ENCODE assay signal across 8 mouse cellular contexts in genomic region chr7:126535766-126536165, GRCm38 (mm10). TPM values are rescaled to one million over a fixed set of nuclear protein-coding genes. Genes with fewer than 3 reads are reported as not detected.
DNase-seq lines count a peak whose midpoint lies in the region; ATAC-seq and TF ChIP-seq lines count a peak whose summit lies in the region.

No protein-coding gene starts in this region.

- H3K36me3 ChIP-seq in forebrain, embryonic 12.5 days (replicated peaks) = no peaks in the 10 kb centered on the region
- H3K36me3 ChIP-seq in intestine, postnatal 0 days (ENCODE audit: control insufficient read depth, insufficient read depth) = no peaks in the 10 kb centered on the region

- H3K9me3 ChIP-seq in forebrain, embryonic 12.5 days = no peaks in the 10 kb centered on the region
- H3K9me3 ChIP-seq in intestine, postnatal 0 days (ENCODE audit: control insufficient read depth) = no peaks in the 10 kb centered on the region

- H3K4me1 ChIP-seq in forebrain, embryonic 12.5 days = no peaks in the 10 kb centered on the region
- H3K4me1 ChIP-seq in intestine, postnatal 0 days (replicated peaks; ENCODE audit: control insufficient read depth, insufficient read depth, low read length) = no peaks in the 10 kb centered on the region

- peaks cover 23% of the 10 kb centered on the region for H3K27me3 ChIP-seq in forebrain, embryonic 12.5 days
- H3K27me3 ChIP-seq in intestine, postnatal 0 days (replicated peaks; ENCODE audit: control insufficient read depth, insufficient read depth, low read length) = peaks cover 10% of the 10 kb centered on the region

- ATAC-seq in forebrain, embryonic 12.5 days (ENCODE audit: low FRiP score) = no peak
- ATAC-seq in intestine, postnatal 0 days = no peak
- ATAC-seq in megakaryocyte progenitor cell, adult 5-6 weeks (replicated peaks; ENCODE audit: poor library complexity) = peak; percentile 78
- ATAC-seq in frontal cortex, adult (ENCODE audit: low TSS enrichment) = no peak; the same call in 1 of the 2 replicates

- H3K9ac ChIP-seq in forebrain, embryonic 12.5 days = peak overlapping the region; percentile 68
- peak overlapping the region; percentile 22; the same call in 1 of the 2 replicates for H3K9ac ChIP-seq in intestine, postnatal 0 days (ENCODE audit: low read depth, low read length)

- WGBS in forebrain, embryonic 12.5 days = 2% methylated on average over 28 of the region's 28 CpGs
- 2% methylated on average over 28 of the region's 28 CpGs for WGBS in intestine, postnatal 0 days

- TF ChIP-seq CTCF in intestine, postnatal 0 days (IDR thresholded peaks at IDR 0.05; ENCODE audit: low read depth) = no peak

- peak overlapping the region; percentile 42 for H3K4me3 ChIP-seq in forebrain, embryonic 12.5 days (replicated peaks)
- H3K4me3 ChIP-seq in intestine, postnatal 0 days (ENCODE audit: low read depth, low read length) = peak overlapping the region; percentile 40

- DNase-seq in cerebellum, adult 18-20 months = peak; percentile 16 to 19
- no peak for DNase-seq in cerebellum, adult 11 months
- peak; percentile 16 for DNase-seq in MEL-GATA-1-ER (ENCODE audit: extremely low read depth, low read depth)
- DNase-seq in frontal cortex, postnatal 10 days (ENCODE audit: low spot score in 2 of 2) = no peak

- H3K27ac ChIP-seq in forebrain, embryonic 12.5 days = no peak overlapping the region
- H3K27ac ChIP-seq in intestine, postnatal 0 days (ENCODE audit: low read depth, low read length) = no peak overlapping the region

- peak overlapping the region; percentile 72 for H3K4me2 ChIP-seq in forebrain, embryonic 12.5 days
- peak overlapping the region; percentile 76 for H3K4me2 ChIP-seq in intestine, postnatal 0 days (replicated peaks; ENCODE audit: low read depth)

RNA-seq across cellular contexts. Expression of gene Eif3c, which starts 30.4 kb away (rescaled TPM):
- 213 and 225 TPM in 2 replicates for polyA plus RNA-seq in forebrain, embryonic 12.5 days (2016; fragmentation: Nextera tagmentation; extraction: Ambion mirVana)
- 141 and 150 TPM in 2 replicates for polyA plus RNA-seq in intestine, postnatal 0 days (2015; fragmentation: Nextera tagmentation; extraction: Ambion mirVana)
- 198 and 210 TPM in 2 replicates for total RNA-seq in megakaryocyte progenitor cell, adult 5-6 weeks (2015)
- 226 and 261 TPM in 2 replicates for total RNA-seq in megakaryocyte progenitor cell, adult 5-6 weeks (2017)

RNA-seq across cellular contexts. Expression of gene Atxn2l, which starts 32.5 kb away (rescaled TPM):
- 76.6 and 92.6 TPM in 2 replicates for polyA plus RNA-seq in forebrain, embryonic 12.5 days (2016; fragmentation: Nextera tagmentation; extraction: Ambion mirVana)
- polyA plus RNA-seq in intestine, postnatal 0 days (2015; fragmentation: Nextera tagmentation; extraction: Ambion mirVana) = 19.4 and 22.0 TPM in 2 replicates
- total RNA-seq in megakaryocyte progenitor cell, adult 5-6 weeks (2015) = 86.9 and 88.6 TPM in 2 replicates
- 29.0 and 29.5 TPM in 2 replicates for total RNA-seq in megakaryocyte progenitor cell, adult 5-6 weeks (2017)

RNA-seq across cellular contexts. Expression of gene Tufm, which starts 48.6 kb away (rescaled TPM):
- polyA plus RNA-seq in forebrain, embryonic 12.5 days (2016; fragmentation: Nextera tagmentation; extraction: Ambion mirVana) = 113 and 119 TPM in 2 replicates
- 70.3 and 76.5 TPM in 2 replicates for polyA plus RNA-seq in intestine, postnatal 0 days (2015; fragmentation: Nextera tagmentation; extraction: Ambion mirVana)
- 89.9 and 97.9 TPM in 2 replicates for total RNA-seq in megakaryocyte progenitor cell, adult 5-6 weeks (2015)
- total RNA-seq in megakaryocyte progenitor cell, adult 5-6 weeks (2017) = 85.6 and 89.2 TPM in 2 replicates

RNA-seq across cellular contexts. Expression of gene Apobr, which starts 49.0 kb away (rescaled TPM):
- 0.31 and 0.52 TPM in 2 replicates for polyA plus RNA-seq in forebrain, embryonic 12.5 days (2016; fragmentation: Nextera tagmentation; extraction: Ambion mirVana)
- 0.44 and 0.57 TPM in 2 replicates for polyA plus RNA-seq in intestine, postnatal 0 days (2015; fragmentation: Nextera tagmentation; extraction: Ambion mirVana)
- 1.1 and 1.9 TPM in 2 replicates for total RNA-seq in megakaryocyte progenitor cell, adult 5-6 weeks (2015)
- total RNA-seq in megakaryocyte progenitor cell, adult 5-6 weeks (2017) = 4.2 and 4.9 TPM in 2 replicates

RNA-seq across cellular contexts. Expression of gene Cln3, which starts 49.9 kb away (rescaled TPM):
- polyA plus RNA-seq in forebrain, embryonic 12.5 days (2016; fragmentation: Nextera tagmentation; extraction: Ambion mirVana) = 27.5 and 32.7 TPM in 2 replicates
- polyA plus RNA-seq in intestine, postnatal 0 days (2015; fragmentation: Nextera tagmentation; extraction: Ambion mirVana) = 62.9 and 66.6 TPM in 2 replicates
- total RNA-seq in megakaryocyte progenitor cell, adult 5-6 weeks (2015) = 33.0 and 36.3 TPM in 2 replicates
- 9.2 and 19.9 TPM in 2 replicates for total RNA-seq in megakaryocyte progenitor cell, adult 5-6 weeks (2017)

Comparison
In these comparisons a context has a peak if more than half of its experiments do, and no peak if none do; other contexts are left out.
1. DNase-seq: peak in cerebellum, adult 18-20 months (2 of 2) and MEL-GATA-1-ER (single experiment); none in cerebellum, adult 11 months (single experiment) and frontal cortex, postnatal 10 days (0 of 2).